Mouse (Mus musculus) liver, adult (tissue): ENCODE results near the gene Glb1l.

Source experiments
- GATA4 ChIP-seq: IDR thresholded peaks from 2 replicates; pipeline ENCODE4 v1.6.1; 2014; ENCODE audit warnings: mild to moderate bottlenecking, low read length; ENCODE audit not compliant: insufficient replicate concordance

The Glb1l gene

DNA sequence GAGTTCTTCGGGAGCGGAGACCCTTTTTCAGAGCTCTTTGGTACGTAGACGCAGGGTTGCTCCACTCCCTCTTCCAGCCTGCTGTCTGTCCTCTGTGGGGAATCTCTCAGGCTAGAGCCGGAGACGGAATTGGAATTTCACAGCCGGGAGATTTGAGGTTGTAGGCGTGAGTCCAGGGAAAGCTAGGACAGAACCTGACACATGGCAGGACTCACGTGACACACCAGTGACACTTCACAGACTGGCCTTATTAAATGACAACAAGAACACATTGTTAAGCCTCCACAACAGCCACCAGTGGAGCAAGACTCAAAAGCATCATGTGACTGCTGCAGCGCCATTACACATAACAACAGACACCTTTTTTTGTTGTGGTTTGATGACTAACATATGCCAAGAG, 29.0 kb upstream of the Glb1l start:
- no peak for TF ChIP-seq GATA4

DNA sequence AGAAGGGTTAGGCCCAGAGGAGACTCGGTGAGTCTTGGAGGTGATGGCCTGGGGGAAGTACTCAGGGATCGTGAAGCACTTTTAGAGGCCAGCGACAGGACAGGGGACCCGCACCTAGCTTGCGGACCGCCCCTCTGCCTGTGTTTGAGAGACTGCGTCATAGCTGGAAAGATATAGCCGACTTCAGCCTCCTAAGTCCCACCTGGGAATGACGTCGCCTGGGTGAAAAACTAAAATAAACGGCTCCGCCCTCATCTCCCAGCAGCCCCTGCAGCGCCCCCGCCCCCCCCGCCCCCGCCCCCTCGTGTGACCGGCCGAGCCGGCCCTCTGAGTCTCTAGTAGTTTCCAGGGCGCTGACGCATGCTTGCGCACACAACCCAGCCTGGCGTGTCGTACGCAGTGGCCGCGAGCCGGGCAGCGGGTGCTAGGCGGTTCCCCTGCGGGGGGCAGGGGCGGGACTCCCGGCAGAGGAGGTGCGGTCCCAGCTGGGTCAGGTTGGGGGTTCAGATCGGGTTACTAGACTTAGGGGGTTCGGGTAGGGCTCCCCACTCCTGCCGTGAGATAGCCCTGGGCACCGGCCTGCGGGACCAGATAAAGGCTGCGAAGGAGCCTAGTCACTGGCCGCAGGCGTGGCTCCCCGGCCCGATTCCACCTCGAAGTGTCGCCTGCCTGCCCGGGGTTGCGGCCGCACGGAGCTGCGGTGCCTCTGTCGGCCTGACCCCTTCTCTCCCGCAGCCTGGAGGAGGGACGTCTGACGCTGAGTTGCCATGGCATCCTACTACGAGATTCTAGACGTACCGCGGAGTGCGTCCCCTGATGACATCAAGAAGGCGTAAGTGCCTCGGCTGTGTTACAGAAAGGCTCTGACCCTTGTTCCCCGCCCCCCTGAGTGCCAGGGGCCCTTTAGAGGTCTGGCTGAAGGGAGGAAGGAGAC, 25.8 kb upstream of the Glb1l start, which contains the start of gene Dnajb2:
Gene Dnajb2 (plus strand): TSS at position 290 of the 934 bp plus-strand sequence.
- no peak for TF ChIP-seq GATA4

GRCm38 (mm10) chr1:75234606-75235005, 24.0 kb upstream of the Glb1l start:
- TF ChIP-seq GATA4: no peak

- TF ChIP-seq GATA4: no peak
Observed at GRCm38 (mm10) chr1:75231664-75232152, 21.1 kb upstream of the Glb1l start, which contains the start of gene A630095N17Rik. TSS of gene A630095N17Rik (minus strand) at chr1:75232102.

DNA sequence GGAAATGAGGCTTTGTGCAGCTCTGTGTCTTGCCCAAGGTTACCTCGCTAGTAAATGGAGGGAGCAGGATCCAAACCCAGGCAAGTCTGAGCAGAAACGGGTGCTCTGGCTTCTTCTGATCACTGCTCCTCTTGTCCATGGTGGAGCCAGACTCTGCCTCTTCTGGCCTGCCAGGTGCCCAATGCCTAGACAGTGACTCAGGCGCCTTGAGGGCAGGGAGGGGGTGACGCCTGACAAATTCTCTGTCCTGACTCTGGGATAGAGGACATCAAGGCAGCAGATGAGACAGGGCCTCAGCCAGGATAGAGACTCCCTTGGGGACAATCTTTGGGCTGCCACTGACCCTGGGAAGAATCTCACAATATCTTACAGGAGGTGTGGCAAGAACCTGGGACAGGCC, 20.6 kb upstream of the Glb1l start:
- TF ChIP-seq GATA4: no peak

DNA sequence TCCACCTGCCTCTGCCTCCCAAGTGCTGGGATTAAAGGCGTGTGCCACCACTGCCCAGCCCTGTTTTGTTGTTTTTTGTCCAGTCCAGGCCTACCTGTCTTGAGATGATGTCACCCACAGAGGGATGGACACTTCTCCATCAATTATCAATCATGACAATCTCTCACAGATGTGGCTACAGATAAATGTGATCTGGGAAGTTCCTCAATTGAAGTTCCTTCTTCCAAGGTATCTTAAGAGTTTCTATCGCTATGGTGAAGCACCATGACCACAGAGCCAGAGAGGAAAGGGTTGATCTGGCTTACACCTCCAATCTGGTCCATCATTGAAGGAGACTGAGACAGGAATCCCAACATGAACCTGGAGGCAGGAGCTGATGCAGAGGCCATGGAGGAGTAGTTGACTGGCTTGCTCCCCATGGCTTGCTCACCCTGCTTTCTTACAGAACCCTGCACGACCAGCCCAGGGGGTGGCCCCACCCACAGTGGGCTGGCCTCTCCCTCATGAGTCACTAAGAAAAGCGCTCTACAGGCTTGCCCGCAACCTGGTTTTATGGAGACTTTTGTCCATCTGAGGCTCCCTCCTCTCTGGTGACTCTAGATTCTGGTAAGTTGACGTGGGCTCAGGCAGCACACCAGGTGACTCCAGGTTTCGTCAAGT, 19.9 kb upstream of the Glb1l start:
- TF ChIP-seq GATA4: no peak

- TF ChIP-seq GATA4: no peak
Observed at GRCm38 (mm10) chr1:75229158-75229557, 18.5 kb upstream of the Glb1l start.

DNA sequence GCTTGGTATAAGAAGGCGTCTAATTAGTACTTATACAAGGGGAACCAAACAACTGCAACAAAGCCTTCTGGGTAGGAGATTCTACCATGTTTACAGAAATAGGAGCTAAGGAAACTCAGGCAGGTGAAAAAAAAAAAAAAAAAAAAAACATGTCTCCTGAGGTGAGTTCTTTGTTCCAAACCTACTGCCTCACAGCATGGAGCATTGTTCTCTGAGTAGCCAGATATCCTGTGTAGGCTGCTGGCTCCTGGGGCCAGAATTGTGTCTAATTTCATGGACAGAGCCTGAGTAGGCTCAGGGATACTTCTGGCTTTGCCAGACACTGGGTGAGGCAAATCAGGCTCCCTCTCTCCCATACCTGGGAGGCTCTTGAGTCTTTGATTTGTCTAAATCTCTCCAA, 17.0 kb upstream of the Glb1l start:
- TF ChIP-seq GATA4: no peak

GRCm38 (mm10) chr1:75226138-75226537, 15.5 kb upstream of the Glb1l start:
- no peak for TF ChIP-seq GATA4

DNA sequence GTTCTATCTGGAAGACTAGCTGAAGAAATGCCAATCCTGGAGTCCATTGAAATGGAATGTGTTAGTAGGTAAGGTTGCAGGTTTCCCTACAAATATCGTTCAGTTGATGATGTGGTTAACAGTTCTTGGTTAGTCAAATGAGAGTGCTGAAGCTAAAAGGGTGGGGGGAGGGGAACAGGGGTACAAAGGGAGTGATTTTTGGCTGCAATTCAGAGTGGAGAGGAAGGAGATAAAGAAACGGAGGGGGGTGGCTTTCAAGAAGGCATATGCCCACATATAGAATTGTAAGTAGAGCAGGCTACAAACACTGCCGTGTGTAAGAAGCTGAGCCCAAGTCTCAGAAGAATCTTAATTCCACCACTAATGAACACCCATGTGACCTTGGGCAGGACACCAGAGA, 14.9 kb upstream of the Glb1l start:
- TF ChIP-seq GATA4: no peak

DNA sequence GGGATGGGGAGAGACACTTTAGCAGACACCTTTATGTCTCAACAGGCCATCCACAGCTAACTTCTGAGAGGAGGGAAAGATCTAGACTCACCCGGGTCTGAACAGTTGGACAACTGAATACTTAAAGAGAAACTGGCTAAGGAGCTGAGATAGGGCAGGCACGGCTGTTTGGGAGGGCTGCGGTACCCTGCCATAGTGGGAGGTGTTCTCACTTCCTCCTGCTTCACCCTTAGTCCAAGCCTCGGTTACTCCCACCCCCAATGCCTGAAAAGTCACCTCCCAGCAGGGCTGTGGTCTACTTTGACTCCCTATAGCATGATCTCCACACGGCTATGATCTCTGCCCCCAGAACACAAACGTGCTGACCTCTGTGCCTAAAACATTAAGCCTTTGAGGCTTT, 12.9 kb upstream of the Glb1l start:
- no peak for TF ChIP-seq GATA4

DNA sequence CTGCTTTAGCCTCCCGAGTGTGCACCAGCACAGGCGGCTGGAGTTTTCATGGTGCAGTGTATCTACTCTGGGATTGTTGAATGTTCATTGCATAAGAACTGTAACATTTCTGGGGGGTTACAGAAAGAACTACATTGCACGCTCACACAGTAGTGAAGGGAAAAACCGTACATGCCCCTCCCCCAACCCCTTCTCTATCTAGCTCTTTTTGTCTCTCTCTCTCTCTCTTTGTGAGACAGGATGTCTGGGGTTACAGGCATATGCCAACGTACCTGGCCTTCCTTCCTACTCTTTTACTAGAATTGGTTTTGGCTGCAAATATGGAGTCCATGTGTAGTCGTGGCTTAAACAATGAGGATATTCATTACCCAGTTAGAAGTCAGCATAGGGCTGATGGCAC, 12.3 kb upstream of the Glb1l start:
- no peak for TF ChIP-seq GATA4

DNA sequence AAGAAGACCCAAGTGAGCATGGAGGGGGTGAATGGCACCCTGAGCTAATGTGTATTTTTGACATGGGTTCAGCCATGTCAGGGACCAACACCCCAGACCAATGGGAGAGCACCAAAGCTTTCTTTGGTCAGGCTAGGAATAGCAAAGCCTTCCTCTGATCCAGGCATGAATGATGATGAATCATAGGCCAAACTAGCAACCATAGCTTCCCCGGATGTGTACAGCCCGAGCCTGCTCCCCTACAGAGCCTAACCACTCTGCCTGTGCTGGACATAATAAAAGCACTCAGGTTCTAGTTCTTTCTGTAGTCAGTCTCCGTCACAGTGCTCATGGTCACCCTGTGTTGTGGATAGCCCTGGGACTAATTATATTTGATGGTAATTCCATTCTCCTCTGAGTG, 10.9 kb upstream of the Glb1l start:
- no peak for TF ChIP-seq GATA4

DNA sequence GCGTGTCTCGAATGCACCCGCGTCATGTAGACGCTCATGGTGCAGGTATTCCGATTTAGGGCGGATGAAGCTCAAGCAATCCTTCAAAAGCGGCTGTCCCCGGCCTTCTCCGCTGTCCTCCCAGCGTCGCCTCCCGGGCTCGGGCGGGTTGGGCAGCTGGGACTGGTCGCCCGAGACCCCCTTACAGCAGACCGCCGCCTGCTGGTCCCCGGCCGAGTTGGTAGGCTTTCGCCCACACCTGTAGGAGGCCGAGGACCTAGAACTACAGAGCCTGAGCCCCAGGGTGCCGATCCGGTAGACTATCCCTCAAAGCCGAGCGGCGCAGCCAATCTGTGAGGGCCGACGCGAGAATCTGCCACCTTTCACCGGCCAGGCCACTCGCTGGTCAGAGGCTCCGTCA, 8.9 kb upstream of the Glb1l start, which contains the start of gene Tuba4a:
Gene Tuba4a (minus strand): TSS at position 335 of the 400 bp plus-strand sequence.
- no peak for TF ChIP-seq GATA4

- TF ChIP-seq GATA4: no peak
Observed at GRCm38 (mm10) chr1:75219078-75219477, 8.5 kb upstream of the Glb1l start.
